Mouse (Mus musculus) stomach, embryonic 15.5 days (tissue): ENCODE results near the gene Mt2. TPM values are rescaled to one million over a fixed set of nuclear protein-coding genes. Genes with fewer than 3 reads are reported as not detected.

Experiments used
- ATAC-seq: fragments of 200-750 bp; cut with Nextera tagmentation; 2 replicates; pipeline ENCODE4 v1.8.0; 2017; ENCODE audit warnings: low read depth, moderate number of reproducible peaks, moderate TSS enrichment; ENCODE audit not compliant: insufficient read depth, low FRiP score
- H3K27ac ChIP-seq: fragments of 300-500 bp; sonication (generic); 2 replicates; pipeline ENCODE4 v1.5.1; 2015; ENCODE audit warnings: mild to moderate bottlenecking, inconsistent platforms
- H3K27me3 ChIP-seq: fragments of 300-500 bp; sonication (generic); replicated peaks from 2 replicates; pipeline ENCODE4 v1.6.1; 2015; ENCODE audit warnings: inconsistent platforms
- H3K36me3 ChIP-seq: fragments of 300-500 bp; sonication (generic); 2 replicates; pipeline ENCODE4 v1.6.1; 2015; ENCODE audit warnings: inconsistent platforms
- H3K4me1 ChIP-seq: fragments of 300-500 bp; sonication (generic); 2 replicates; pipeline ENCODE4 v1.6.1; 2015; ENCODE audit warnings: inconsistent platforms
- H3K4me2 ChIP-seq: fragments of 300-500 bp; sonication (generic); 2 replicates; pipeline ENCODE4 v1.6.1; 2015; ENCODE audit warnings: mild to moderate bottlenecking, inconsistent platforms
- H3K4me3 ChIP-seq: fragments of 300-500 bp; sonication (generic); replicated peaks from 2 replicates; pipeline ENCODE4 v1.5.1; 2015; ENCODE audit warnings: inconsistent platforms
- H3K9ac ChIP-seq: fragments of 300-500 bp; sonication (generic); 2 replicates; pipeline ENCODE4 v1.6.1; 2015; ENCODE audit warnings: inconsistent platforms
- H3K9me3 ChIP-seq: fragments of 300-500 bp; sonication (generic); 2 replicates; pipeline ENCODE4 v1.6.1; 2016; ENCODE audit warnings: inconsistent platforms
- WGBS: fragments of 180-500 bp; shearing (Covaris S2); methylation state at CpG from one replicate; pipeline ENCODE4 v1.1.7; 2015; 5-methylcytosine and 5-hydroxymethylcytosine counted together
- polyA plus RNA-seq: library from polyadenylated mRNA; unstranded; fragments of >200 nt; fragmentation: Nextera tagmentation; extraction: Ambion mirVana; gene quantifications from 2 replicates; pipeline ENCODE4 v1.2.1, GENCODE M21; 2015

Mt2 gene
- polyA plus RNA-seq, 1 experiment from 2014 or later: 643 TPM

DNA sequence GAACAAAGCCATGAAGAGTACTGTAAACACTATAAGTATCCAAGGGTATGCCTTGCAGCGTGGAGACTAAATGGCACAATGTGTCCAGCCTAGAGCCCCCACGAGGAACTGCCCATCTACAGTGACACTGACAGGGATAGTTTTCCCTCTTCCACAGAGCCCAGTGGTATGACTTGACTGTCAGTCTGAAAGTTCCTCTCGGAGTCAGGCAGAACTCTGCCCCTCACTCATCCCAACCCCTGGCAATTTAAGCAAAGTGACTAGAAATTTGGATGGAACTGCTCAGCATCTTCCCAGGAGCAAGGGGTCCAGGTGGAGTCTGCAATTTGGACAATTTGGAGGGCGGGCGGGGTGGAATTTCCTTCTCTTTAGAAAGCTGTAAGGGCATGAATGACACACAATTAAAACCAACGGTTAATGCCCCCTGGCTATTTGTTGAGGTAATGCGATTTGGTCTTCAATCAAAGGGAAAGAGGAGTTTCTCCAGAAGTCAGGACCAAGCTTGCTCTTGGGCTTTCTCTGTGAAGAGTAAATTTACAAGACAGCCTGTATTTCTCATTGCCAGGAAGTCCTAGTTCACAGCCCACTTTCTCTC is 2.3 kb downstream of the Mt2 start:
- Histone ChIP-seq H3K27ac (no peak overlapping the region), H3K27me3 (peaks cover 50% of the 10 kb centered on the region), H3K4me2 (no peak overlapping the region), H3K4me3 (0 out of 2 replicates have a peak overlapping the region, but pooled peaks have one; percentile 48), H3K9me3 (no peaks in the 10 kb centered on the region), H3K36me3 (no peaks in the 10 kb centered on the region), H3K9ac (no peak overlapping the region), H3K4me1 (peaks cover 25% of the 10 kb centered on the region)
- ATAC-seq: no peak
- 33% methylated on average over 7 of the region's 7 CpGs for WGBS

DNA sequence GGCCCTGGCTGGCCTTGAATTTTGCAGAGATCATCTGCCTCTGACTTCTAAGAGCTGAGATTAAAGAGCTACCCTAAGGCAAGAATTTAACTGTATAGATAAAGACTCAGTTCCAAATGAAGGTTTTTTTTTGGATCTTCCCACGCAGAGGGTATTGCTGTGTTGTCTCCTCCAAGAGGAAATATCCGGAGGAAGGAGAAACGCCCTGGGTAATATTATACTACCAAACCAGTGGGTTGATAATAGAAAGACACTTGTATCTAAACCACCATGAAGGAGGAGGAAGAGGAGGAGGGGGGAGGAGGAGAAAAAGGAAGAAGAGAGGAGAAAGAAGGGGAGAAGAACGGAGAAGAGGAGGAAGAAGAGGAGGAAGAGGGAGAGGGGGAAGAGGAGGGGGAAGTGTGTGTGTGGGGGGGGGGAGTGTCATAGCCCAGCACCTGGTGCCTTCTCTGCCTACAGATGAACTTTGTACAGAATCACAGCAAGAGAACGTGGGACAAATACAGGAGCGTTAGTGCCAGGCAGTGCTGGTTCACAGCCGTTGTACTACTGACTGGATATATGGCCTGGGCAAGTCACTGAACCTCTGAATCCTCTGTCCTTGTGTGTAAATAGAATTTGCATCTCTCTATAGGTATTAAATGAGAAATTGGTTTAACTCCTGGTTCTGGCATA is 5.4 kb downstream of the Mt2 start:
- no peak overlapping the region for H3K9ac ChIP-seq
- peak overlapping the region; percentile 82; the same call in 1 of the 2 replicates for H3K4me2 ChIP-seq
- no peak overlapping the region for H3K4me3 ChIP-seq
- H3K4me1 ChIP-seq: peaks cover 11% of the 10 kb centered on the region; the same call in 1 of the 2 replicates
- H3K36me3 ChIP-seq: no peaks in the 10 kb centered on the region
- H3K27ac ChIP-seq: peak overlapping the region; percentile 82; the same call in 1 of the 2 replicates
- ATAC-seq: no peak
- H3K27me3 ChIP-seq: peaks cover 30% of the 10 kb centered on the region
- WGBS: 64% methylated on average over 7 of the region's 7 CpGs
- no peaks in the 10 kb centered on the region for H3K9me3 ChIP-seq

DNA sequence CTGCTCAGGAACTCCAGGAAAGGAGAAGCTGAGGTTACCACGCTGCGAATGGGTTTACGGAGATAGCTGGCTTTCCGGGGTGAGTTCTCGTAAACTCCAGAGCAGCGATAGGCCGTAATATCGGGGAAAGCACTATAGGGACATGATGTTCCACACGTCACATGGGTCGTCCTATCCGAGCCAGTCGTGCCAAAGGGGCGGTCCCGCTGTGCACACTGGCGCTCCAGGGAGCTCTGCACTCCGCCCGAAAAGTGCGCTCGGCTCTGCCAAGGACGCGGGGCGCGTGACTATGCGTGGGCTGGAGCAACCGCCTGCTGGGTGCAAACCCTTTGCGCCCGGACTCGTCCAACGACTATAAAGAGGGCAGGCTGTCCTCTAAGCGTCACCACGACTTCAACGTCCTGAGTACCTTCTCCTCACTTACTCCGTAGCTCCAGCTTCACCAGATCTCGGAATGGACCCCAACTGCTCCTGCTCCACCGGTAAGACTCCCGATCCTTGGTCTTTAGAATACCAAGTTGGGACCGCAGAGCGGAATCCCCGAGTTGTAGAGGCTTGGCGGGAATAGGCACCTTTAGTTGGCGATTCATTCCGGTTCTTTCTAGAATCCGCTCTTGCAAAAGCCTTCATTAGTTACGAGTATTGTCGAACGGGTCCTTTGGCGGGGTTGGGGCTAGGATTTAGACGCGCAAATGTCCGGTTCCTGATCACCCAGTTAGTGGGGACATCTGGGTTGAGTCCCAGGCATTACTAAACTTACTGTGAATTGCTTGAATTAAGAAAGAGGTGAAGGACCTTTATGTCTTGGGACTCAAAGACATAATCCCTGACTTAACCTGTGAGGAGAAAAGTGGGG is 6.6 kb downstream of the Mt2 start, which contains the start of gene Mt1:
Mt1 (plus strand) TSS at position 226 of the 856 bp plus-strand sequence.
- H3K9ac ChIP-seq: peak within 1 kb of the TSS; percentile 54
- peak within 1 kb of the TSS; percentile 82 for H3K4me2 ChIP-seq
- ATAC-seq: peak; percentile 93
- H3K9me3 ChIP-seq: no peaks in the 10 kb centered on the region
- H3K27ac ChIP-seq: peak within 1 kb of the TSS; percentile 82
- H3K27me3 ChIP-seq: peaks cover 24% of the 10 kb centered on the region
- peak within 1 kb of the TSS; percentile 49 for H3K4me3 ChIP-seq
- no peaks in the 10 kb centered on the region for H3K36me3 ChIP-seq
- H3K4me1 ChIP-seq: peaks cover 16% of the 10 kb centered on the region; the same call in 1 of the 2 replicates
- WGBS: under 1% methylated on average over 50 of the region's 50 CpGs

DNA sequence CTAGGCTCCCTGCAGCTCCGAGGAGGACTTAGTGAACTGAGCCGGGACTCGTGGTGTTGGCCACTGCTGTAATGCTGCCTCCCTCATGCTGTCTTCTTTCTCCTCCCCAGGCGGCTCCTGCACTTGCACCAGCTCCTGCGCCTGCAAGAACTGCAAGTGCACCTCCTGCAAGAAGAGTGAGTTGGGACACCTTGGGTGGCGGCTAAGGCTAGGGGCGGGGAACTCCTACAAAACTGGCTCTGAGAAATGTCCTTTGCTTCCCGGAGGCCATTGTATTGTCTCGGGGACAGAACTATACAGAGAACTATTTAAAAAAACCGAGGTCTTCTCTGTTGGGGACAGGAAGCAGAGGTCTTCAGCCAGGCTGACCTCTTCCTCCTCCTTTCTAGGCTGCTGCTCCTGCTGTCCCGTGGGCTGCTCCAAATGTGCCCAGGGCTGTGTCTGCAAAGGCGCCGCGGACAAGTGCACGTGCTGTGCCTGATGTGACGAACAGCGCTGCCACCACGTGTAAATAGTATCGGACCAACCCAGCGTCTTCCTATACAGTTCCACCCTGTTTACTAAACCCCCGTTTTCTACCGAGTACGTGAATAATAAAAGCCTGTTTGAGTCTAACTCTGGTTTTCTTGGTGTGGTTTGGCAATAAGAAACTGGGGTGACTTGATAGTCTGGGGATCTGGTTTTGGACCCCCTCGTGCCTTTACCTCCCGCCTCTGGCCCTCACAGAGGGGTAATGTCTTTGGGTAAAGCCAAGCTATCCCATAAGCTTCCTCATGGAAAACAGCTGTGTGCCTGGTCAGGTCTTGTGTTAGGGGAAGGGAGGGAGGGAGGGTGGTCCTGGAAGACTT is 7.5 kb downstream of the Mt2 start:
- WGBS: 4% methylated on average over 25 of the region's 25 CpGs
- no peak for ATAC-seq
- peak overlapping the region; percentile 82 for H3K27ac ChIP-seq

DNA sequence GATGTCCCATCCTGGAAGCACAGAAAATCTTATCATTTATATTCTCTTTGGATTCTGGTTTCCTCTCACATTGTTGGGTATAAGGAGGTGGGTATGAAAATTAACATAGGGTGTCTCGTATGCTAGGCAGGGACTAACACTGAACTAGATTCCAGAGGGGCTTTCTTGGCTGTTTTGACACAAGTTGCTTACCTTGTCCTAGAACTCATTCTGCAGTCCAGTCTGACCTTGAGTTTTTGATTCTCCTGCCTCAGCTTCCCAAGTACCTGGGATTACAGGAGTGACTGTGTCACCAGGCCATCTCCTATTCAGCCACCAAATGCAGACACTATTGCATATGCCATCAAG is 8.1 kb downstream of the Mt2 start:
- H3K27ac ChIP-seq: peak overlapping the region; percentile 82; the same call in 1 of the 2 replicates
- H3K36me3 ChIP-seq: no peaks in the 10 kb centered on the region
- H3K4me1 ChIP-seq: peaks cover 19% of the 10 kb centered on the region
- no peak overlapping the region for H3K9ac ChIP-seq
- ATAC-seq: no peak
- H3K4me3 ChIP-seq: peak overlapping the region; percentile 49
- H3K27me3 ChIP-seq: peaks cover 19% of the 10 kb centered on the region
- no peaks in the 10 kb centered on the region for H3K9me3 ChIP-seq
- peak overlapping the region; percentile 82 for H3K4me2 ChIP-seq
- 83% methylated on average over 1 of the region's 1 CpGs for WGBS

More for the DNA sequence above, 7.5 kb downstream of the Mt2 start:
- Histone ChIP-seq H3K4me3 (peak overlapping the region; percentile 49), H3K4me2 (peak overlapping the region; percentile 82), H3K27me3 (peaks cover 19% of the 10 kb centered on the region), H3K9ac (peak overlapping the region; percentile 54; the same call in 1 of the 2 replicates), H3K4me1 (peaks cover 19% of the 10 kb centered on the region), H3K36me3 (no peaks in the 10 kb centered on the region), H3K9me3 (no peaks in the 10 kb centered on the region)

DNA sequence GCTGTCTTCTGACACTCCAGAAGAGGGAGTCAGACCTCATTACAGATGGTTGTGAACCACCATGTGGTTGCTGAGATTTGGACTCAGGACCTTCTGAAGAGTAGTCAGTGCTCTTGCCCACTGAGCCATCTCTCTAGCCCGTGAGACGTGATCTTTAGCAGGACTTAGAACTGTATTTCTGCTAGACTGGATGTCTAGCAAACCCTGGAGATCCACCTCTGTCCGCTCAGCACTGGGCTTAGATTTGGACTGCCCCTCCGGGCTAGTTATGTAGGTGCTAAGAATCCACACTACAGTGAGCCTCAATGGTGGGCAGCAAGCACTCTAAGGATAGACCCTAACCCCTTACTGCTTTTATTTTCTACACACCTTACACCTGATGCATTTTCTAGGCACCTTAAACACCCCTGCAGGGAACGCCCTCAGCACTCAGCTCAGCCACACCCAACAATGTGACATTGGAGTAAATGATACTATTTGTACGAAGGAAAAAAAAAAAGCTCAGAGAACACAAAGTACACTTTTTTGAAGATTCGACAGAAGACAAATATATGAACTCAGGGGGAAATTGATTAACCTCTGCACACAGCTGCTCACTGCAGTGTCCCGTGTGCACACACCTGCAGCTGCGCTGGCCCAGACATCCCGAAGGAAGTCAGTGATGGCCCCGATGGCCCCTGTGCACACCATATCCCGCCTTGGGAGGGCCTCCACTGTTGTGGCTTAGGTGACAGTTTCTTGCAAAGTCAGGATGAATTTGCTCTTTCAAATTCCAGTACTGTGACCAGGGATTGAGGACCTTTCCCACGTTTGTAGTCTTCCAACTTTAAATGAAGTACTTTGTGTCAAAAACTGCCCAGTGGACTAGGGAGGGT is 9.8 kb downstream of the Mt2 start:
- Histone ChIP-seq H3K27me3 (peaks cover 15% of the 10 kb centered on the region; the same call in 1 of the 2 replicates), H3K9ac (no peak overlapping the region), H3K27ac (peak overlapping the region; percentile 85), H3K9me3 (no peaks in the 10 kb centered on the region), H3K4me1 (peaks cover 19% of the 10 kb centered on the region), H3K4me2 (peak overlapping the region; percentile 54), H3K36me3 (no peaks in the 10 kb centered on the region), H3K4me3 (peak overlapping the region; percentile 31; the same call in 1 of the 2 replicates)
- no peak for ATAC-seq
- 52% methylated on average over 13 of the region's 13 CpGs for WGBS

DNA sequence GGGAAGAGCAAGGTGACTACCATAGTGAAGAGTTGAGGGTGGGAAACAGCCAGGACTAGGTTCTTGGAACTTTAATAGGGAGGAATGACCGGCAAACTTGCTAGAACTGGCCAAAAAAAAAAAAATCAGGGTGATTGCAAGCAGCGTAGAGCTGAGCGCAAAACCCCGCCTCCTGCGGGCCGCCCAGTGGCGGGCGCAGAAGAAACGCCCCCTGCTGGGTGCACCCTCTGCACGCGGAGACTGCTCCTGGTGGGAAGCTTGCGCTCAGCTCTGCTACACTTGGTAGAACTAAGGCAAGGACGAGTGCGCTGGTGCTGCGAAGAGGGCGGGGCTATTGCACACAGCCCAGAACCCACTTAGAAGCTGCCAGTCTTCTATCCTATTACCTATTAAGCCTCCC is 10.7 kb downstream of the Mt2 start:
- H3K4me1 ChIP-seq: peaks cover 19% of the 10 kb centered on the region
- H3K4me3 ChIP-seq: peak overlapping the region; percentile 31
- H3K27me3 ChIP-seq: peaks cover 11% of the 10 kb centered on the region; the same call in 1 of the 2 replicates
- no peaks in the 10 kb centered on the region for H3K36me3 ChIP-seq
- under 1% methylated on average over 16 of the region's 16 CpGs for WGBS
- H3K4me2 ChIP-seq: peak overlapping the region; percentile 54
- peak overlapping the region; percentile 85 for H3K27ac ChIP-seq
- ATAC-seq: peak; percentile 71
- H3K9ac ChIP-seq: no peak overlapping the region
- no peaks in the 10 kb centered on the region for H3K9me3 ChIP-seq

DNA sequence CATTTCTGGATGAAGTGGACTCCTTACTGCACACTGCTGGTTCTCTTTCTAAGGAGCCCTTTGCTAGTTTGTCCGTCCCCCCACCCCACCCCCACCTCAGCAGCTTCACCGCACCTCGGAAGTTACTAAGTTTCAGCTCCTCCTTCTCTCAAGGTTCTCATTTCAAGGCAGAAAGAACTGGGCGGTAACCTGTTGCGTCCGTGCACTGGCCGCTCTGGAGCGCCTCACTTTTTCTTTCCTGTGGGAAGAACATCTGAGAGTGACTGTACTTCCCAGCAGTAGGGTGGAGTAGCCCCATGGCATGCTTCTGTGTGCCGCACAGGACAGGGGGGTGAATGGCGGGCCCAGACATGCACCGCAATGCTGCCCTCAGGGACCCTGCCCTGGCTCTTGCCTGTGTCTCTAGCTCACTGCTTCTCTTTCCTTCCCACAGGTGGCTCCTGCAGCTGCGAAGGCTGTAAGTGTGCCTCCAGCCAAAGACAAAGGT is 11.9 kb downstream of the Mt2 start:
- WGBS: 29% methylated on average over 12 of the region's 12 CpGs
- Histone ChIP-seq H3K9ac (no peak overlapping the region), H3K36me3 (no peaks in the 10 kb centered on the region), H3K27ac (peak overlapping the region; percentile 82), H3K27me3 (peaks cover 9% of the 10 kb centered on the region; the same call in 1 of the 2 replicates), H3K4me3 (no peak overlapping the region), H3K4me2 (peak overlapping the region; percentile 54), H3K9me3 (no peaks in the 10 kb centered on the region), H3K4me1 (peaks cover 19% of the 10 kb centered on the region)
- ATAC-seq: no peak

DNA sequence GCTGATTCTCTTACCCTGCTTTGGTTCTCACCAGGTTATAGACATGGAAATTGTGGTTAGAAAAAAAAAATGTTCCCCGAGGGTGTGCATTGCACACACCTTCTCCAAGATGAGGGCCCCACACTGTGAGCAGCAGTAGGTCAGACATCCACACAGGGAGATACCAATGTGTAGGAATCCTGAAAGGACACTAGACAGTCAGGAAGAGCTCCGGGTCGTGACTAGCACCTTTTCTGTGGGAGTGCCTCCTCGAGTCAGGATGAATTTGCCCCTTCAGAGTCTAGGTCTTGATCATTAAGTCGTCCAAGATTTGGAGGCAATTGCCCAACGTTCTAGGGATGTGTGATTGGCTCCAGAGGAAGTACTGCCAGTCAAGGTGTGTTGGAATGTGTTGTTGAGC is 13.3 kb downstream of the Mt2 start:
- 63% methylated on average over 6 of the region's 6 CpGs for WGBS
- H3K27me3 ChIP-seq: peaks cover 9% of the 10 kb centered on the region; the same call in 1 of the 2 replicates
- H3K4me2 ChIP-seq: peak overlapping the region; percentile 35; the same call in 1 of the 2 replicates
- no peak for ATAC-seq
- H3K9ac ChIP-seq: no peak overlapping the region
- peaks cover 15% of the 10 kb centered on the region; the same call in 1 of the 2 replicates for H3K4me1 ChIP-seq
- H3K9me3 ChIP-seq: no peaks in the 10 kb centered on the region
- no peak overlapping the region for H3K4me3 ChIP-seq
- peak overlapping the region; percentile 67; the same call in 1 of the 2 replicates for H3K27ac ChIP-seq
- no peaks in the 10 kb centered on the region for H3K36me3 ChIP-seq

DNA sequence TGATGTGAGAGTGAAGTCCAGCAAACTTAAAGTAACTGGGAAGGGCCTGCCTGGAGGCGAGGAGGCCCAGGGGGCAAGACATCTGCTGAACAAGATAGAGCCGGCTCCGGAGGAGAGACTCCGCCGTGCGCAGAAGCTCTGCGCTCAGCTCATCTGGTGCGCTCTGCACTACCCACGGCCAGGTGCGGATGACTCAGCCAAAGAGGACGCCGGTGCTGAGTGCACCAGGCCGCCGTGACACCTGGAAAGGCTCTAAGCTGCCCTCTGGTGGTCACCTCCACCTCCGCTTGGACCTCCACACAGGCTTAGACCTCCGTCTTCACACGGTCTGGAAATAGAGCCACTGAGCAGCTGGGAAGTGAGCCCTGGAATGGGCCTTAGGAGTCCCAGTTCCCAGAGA is 14.1 kb downstream of the Mt2 start:
- H3K27ac ChIP-seq: peak overlapping the region; percentile 67; the same call in 1 of the 2 replicates
- H3K4me2 ChIP-seq: peak overlapping the region; percentile 35
- H3K9ac ChIP-seq: no peak overlapping the region
- H3K4me3 ChIP-seq: no peak overlapping the region
- H3K4me1 ChIP-seq: peaks cover 22% of the 10 kb centered on the region; the same call in 1 of the 2 replicates
- H3K9me3 ChIP-seq: no peaks in the 10 kb centered on the region
- 2% methylated on average over 17 of the region's 17 CpGs for WGBS
- H3K36me3 ChIP-seq: no peaks in the 10 kb centered on the region
- ATAC-seq: peak; percentile 84
- H3K27me3 ChIP-seq: peaks cover 9% of the 10 kb centered on the region; the same call in 1 of the 2 replicates
